Mouse (Mus musculus) heart, postnatal 0 days (tissue): ENCODE measurements around the gene Rassf2. TPM values are rescaled to one million over a fixed set of nuclear protein-coding genes. Genes with fewer than 3 reads are reported as not detected.
A peak's percentile ranks its signal among the peaks of the same experiment; 100 is the strongest.

Experiments used
- ATAC-seq: fragments of 200-750 bp; cut with Nextera tagmentation; 2 replicates; pipeline ENCODE4 v1.8.0; 2017; ENCODE audit warnings: low read depth, moderate number of reproducible peaks, moderate library complexity; ENCODE audit not compliant: insufficient read depth
- DNase-seq: peaks from one replicate; pipeline ENCODE4 v3.0.0-alpha.2; 2016; ENCODE audit warnings: low spot score
- H3K27ac ChIP-seq: fragments of 300-500 bp; sonication (generic); 2 replicates; pipeline ENCODE4 v1.5.1; 2014; ENCODE audit warnings: low read depth, mild to moderate bottlenecking
- H3K27me3 ChIP-seq: fragments of 300-500 bp; sonication (generic); 2 replicates; pipeline ENCODE4 v1.6.1; 2014; ENCODE audit warnings: low read length, mixed read lengths; ENCODE audit not compliant: control insufficient read depth, insufficient read depth
- H3K36me3 ChIP-seq: fragments of 300-500 bp; sonication (generic); replicated peaks from 2 replicates; pipeline ENCODE4 v1.6.1; 2014; ENCODE audit warnings: low read length, mixed read lengths; ENCODE audit not compliant: control insufficient read depth, insufficient read depth
- H3K4me1 ChIP-seq: fragments of 300-500 bp; sonication (generic); 2 replicates; pipeline ENCODE4 v1.6.1; 2014; ENCODE audit warnings: antibody characterized with exemption; ENCODE audit not compliant: control insufficient read depth, insufficient read depth
- H3K4me2 ChIP-seq: fragments of 300-500 bp; sonication (generic); 2 replicates; pipeline ENCODE4 v1.6.1; 2014; ENCODE audit warnings: low read depth, mild to moderate bottlenecking, low read length, moderate library complexity
- H3K4me3 ChIP-seq: fragments of 300-500 bp; sonication (generic); 2 replicates; pipeline ENCODE4 v1.5.1; 2014; ENCODE audit warnings: low read depth, low read length
- H3K9ac ChIP-seq: fragments of 300-500 bp; sonication (generic); replicated peaks from 2 replicates; pipeline ENCODE4 v1.6.1; 2014; ENCODE audit warnings: low read depth, low read length, mixed read lengths
- H3K9me3 ChIP-seq: fragments of 300-500 bp; sonication (generic); replicated peaks from 2 replicates; pipeline ENCODE4 v1.6.1; 2016; ENCODE audit warnings: low read length; ENCODE audit not compliant: control insufficient read depth
- CTCF ChIP-seq: IDR thresholded peaks from 2 replicates; pipeline ENCODE4 v1.5.1; 2016; ENCODE audit warnings: antibody characterized with exemption, control low read depth, low read depth
- EP300 ChIP-seq: IDR thresholded peaks from 2 replicates; pipeline ENCODE4 v1.6.1; 2016; ENCODE audit warnings: antibody characterized with exemption, low read depth
- WGBS: fragments of 180-500 bp; shearing (Covaris S2); extraction: QIAGEN DNeasy Blood & Tissue Kit; methylation state at CpG from one replicate; pipeline ENCODE4 v1.1.7; 2014; 5-methylcytosine and 5-hydroxymethylcytosine counted together
- polyA plus RNA-seq: library from polyadenylated mRNA; unstranded; fragments of >200 nt; fragmentation: Nextera tagmentation; extraction: Ambion mirVana; gene quantifications from 2 replicates; pipeline ENCODE4 v1.2.1, GENCODE M21; 2015
- total RNA-seq: library from RNA; depleted of rRNA; stranded (reverse); fragments of >200 nt; gene quantifications from 2 replicates; pipeline ENCODE4 v1.2.3, GENCODE M21; 2014; ENCODE audit warnings: low replicate concordance

Rassf2 gene
- total and polyA plus RNA-seq, 2 experiments from 2014 or later = 2.7 to 5.2 TPM

DNA sequence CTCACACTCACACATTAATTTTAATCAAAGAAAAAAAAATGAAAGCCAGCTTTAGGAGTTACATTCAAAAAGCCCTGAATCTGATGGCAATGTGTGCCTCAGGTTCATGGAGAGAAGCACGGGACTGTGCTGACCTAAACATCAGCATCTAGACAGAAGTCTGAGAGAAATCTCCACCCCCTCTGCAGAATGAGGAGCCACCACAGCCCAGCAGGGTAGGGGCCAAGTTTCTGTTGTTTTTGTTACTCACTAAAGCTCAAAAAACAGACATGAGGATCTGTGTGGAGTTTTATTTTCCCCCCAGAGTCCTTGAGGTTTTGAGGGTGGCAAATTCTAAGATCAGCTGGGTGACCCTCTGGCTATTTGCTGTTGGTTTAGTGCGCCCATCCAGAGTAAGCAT, 41.5 kb downstream of the Rassf2 start:
- Histone ChIP-seq H3K9ac (no peak overlapping the region), H3K27me3 (no peaks in the 10 kb centered on the region), H3K9me3 (no peaks in the 10 kb centered on the region), H3K27ac (no peak overlapping the region), H3K36me3 (no peaks in the 10 kb centered on the region), H3K4me1 (0 out of 2 replicates have a peak, but pooled peaks cover 8% of the 10 kb centered on the region), H3K4me3 (no peak overlapping the region), H3K4me2 (no peak overlapping the region)
- WGBS = 67% methylated on average over 2 of the region's 2 CpGs
- no peak for ATAC-seq
- TF ChIP-seq CTCF = no peak
- no peak for TF ChIP-seq EP300
- no peak for DNase-seq

DNA sequence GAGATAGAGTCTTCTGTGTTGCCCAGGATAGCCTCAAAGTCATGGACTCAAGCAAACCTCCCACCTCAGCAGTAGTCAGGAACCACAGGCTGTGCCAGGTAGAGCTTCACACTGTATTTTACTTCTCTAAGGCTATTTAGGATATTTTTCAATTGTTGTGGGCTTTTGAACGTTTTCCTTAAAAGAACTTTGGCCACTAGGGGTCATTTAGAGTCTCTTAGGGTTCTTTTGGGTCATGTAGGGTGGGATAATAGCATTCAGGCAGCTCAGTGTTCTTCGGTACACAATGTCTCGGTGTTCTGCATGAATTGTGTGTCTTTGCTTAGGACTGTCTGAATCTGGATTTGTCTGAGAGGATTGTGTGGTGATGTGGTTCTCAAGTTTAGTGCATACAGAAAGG, 42.1 kb downstream of the Rassf2 start:
- no peak overlapping the region for H3K9ac ChIP-seq
- no peaks in the 10 kb centered on the region for H3K27me3 ChIP-seq
- ATAC-seq = no peak
- 40% methylated on average over 3 of the region's 3 CpGs for WGBS
- H3K9me3 ChIP-seq = no peaks in the 10 kb centered on the region
- H3K4me1 ChIP-seq = 0 out of 2 replicates have a peak, but pooled peaks cover 8% of the 10 kb centered on the region
- H3K4me3 ChIP-seq = no peak overlapping the region
- no peak for DNase-seq
- no peak overlapping the region for H3K27ac ChIP-seq
- H3K36me3 ChIP-seq = no peaks in the 10 kb centered on the region
- TF ChIP-seq CTCF (peak; percentile 25; the same call in 1 of the 2 replicates), EP300 (no peak)
- no peak overlapping the region for H3K4me2 ChIP-seq

DNA sequence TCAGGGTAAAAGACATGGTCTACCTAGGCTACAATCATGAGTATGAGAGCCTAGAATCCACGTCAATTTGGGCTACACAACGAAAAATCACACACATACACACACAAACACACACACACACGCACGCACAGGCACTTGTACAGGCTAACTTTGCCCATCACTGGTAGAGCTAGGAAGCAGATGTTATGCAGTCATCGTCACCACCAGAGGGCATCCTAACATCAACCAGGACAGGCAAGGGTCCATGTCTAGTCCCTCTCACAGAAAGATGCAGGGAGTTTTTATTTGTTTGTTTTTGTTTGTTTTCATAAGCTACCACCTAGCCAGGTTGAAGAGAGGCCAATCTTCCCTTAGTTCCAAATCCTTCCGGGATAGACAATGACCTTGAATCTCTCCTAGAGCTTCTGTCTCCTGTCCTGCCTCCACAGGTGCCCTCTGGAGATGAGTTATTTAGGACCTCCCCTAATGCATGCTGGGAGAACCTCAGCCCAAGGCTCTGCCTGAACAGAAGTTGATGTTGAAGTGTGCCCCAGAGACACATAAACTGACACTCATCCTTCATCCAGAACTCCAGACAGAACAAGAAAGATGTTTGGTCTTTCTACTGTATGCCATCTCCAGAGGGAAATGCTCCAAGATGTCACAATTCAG, 47.4 kb downstream of the Rassf2 start:
- H3K4me2 ChIP-seq = no peak overlapping the region
- peaks cover 3% of the 10 kb centered on the region; the same call in 1 of the 2 replicates for H3K9me3 ChIP-seq
- H3K27me3 ChIP-seq = no peaks in the 10 kb centered on the region
- H3K4me1 ChIP-seq = peaks cover 8% of the 10 kb centered on the region
- no peak overlapping the region for H3K4me3 ChIP-seq
- 9% methylated on average over 6 of the region's 6 CpGs for WGBS
- H3K27ac ChIP-seq = no peak overlapping the region
- H3K36me3 ChIP-seq = no peaks in the 10 kb centered on the region
- ATAC-seq = peak; percentile 69
- TF ChIP-seq EP300 (no peak), CTCF (peak; percentile 97)
- DNase-seq = peak; percentile 84
- no peak overlapping the region for H3K9ac ChIP-seq

DNA sequence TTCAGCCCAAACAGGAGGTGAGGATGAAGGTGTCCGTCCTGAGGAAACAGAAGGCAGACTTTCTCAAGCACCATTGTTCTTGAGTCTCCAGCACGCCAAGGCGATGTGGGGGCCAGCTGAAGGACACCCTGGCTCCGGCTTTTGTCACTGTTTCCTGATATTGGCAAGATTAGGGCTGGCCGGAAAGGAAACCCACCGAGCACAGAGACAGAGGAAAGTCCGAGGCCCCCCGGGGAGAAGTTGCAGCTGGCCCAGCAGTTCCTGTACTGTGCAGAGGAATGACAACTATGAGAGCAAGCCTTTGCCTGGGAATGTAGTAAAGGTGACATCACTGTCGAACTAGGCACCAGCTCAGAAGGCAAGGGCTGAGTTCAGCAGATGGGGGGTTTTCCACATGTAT, 49.2 kb downstream of the Rassf2 start:
- ATAC-seq = peak; percentile 90
- Histone ChIP-seq H3K4me2 (peak overlapping the region; percentile 29; the same call in 1 of the 2 replicates), H3K27ac (peak overlapping the region; percentile 67), H3K4me3 (no peak overlapping the region), H3K9me3 (peaks cover 4% of the 10 kb centered on the region; the same call in 1 of the 2 replicates), H3K27me3 (no peaks in the 10 kb centered on the region), H3K36me3 (no peaks in the 10 kb centered on the region), H3K9ac (0 out of 2 replicates have a peak overlapping the region, but pooled peaks have one; percentile 14), H3K4me1 (peaks cover 8% of the 10 kb centered on the region)
- 11% methylated on average over 9 of the region's 9 CpGs for WGBS
- peak; percentile 61 for DNase-seq
- TF ChIP-seq CTCF = no peak
- TF ChIP-seq EP300 = peak; percentile 92

DNA sequence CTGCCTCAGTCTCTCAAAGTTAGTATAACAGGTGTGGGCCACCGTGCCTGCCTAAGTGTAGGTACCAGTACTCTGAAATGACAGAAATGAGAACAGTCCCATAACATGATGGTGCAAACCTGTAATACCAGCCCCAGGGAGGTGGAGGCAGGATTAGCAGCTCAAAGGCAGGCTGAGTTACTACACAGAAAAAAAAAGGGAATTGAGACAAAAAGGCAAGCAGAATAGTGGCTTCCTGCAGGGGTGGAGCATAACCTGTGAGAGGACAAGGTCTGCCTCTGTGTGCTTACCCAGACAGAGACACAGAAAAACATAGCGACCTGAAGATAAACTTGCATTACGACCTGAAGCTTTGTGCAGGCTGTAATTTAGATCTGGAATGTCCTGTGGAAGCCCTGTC, 53.4 kb downstream of the Rassf2 start:
- Histone ChIP-seq H3K27ac (no peak overlapping the region), H3K9me3 (peaks cover 4% of the 10 kb centered on the region; the same call in 1 of the 2 replicates), H3K9ac (no peak overlapping the region), H3K4me1 (peaks cover 7% of the 10 kb centered on the region), H3K27me3 (no peaks in the 10 kb centered on the region), H3K4me2 (no peak overlapping the region), H3K4me3 (no peak overlapping the region), H3K36me3 (no peaks in the 10 kb centered on the region)
- TF ChIP-seq CTCF (no peak), EP300 (no peak)
- 70% methylated on average over 3 of the region's 3 CpGs for WGBS
- DNase-seq (no peak), ATAC-seq (no peak)

DNA sequence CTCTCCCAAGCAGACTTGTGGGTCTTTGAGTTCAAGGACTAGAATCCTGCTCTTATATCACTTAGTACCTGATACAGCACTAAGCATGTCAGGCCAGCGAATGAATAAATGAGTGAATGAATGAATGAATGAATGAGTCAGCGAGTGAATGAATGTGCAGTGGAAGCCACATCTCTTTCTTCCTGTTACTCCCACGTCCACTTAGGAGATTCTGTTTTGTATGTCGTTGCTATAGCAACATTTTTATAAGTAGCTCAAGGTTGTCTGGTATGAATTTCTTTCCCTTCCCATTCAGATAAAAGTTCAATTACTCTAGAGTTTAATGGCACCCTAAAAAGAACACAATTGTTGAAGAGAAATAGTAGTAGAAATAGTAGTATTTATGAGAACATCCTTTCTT, 59.0 kb downstream of the Rassf2 start:
- DNase-seq = no peak
- no peak for ATAC-seq
- no peak overlapping the region for H3K9ac ChIP-seq

More for the DNA sequence above, 59.0 kb downstream of the Rassf2 start:
- Histone ChIP-seq H3K36me3 (no peaks in the 10 kb centered on the region), H3K27ac (no peak overlapping the region), H3K4me2 (no peak overlapping the region), H3K4me3 (no peak overlapping the region), H3K4me1 (no peaks in the 10 kb centered on the region), H3K27me3 (no peaks in the 10 kb centered on the region), H3K9me3 (no peaks in the 10 kb centered on the region)
- TF ChIP-seq EP300 = no peak
- WGBS = 60% methylated on average over 4 of the region's 4 CpGs
